Mouse (Mus musculus) hindlimb bud, embryonic 11.5 days (tissue): ENCODE measurements around the gene Irf2bpl.

Experiments used
- DNase-seq: peaks from one replicate; pipeline ENCODE4 v3.0.0-alpha.2; 2012; ENCODE audit warnings: low read depth, low spot score; ENCODE audit errors: extremely low spot score

Irf2bpl gene

DNA sequence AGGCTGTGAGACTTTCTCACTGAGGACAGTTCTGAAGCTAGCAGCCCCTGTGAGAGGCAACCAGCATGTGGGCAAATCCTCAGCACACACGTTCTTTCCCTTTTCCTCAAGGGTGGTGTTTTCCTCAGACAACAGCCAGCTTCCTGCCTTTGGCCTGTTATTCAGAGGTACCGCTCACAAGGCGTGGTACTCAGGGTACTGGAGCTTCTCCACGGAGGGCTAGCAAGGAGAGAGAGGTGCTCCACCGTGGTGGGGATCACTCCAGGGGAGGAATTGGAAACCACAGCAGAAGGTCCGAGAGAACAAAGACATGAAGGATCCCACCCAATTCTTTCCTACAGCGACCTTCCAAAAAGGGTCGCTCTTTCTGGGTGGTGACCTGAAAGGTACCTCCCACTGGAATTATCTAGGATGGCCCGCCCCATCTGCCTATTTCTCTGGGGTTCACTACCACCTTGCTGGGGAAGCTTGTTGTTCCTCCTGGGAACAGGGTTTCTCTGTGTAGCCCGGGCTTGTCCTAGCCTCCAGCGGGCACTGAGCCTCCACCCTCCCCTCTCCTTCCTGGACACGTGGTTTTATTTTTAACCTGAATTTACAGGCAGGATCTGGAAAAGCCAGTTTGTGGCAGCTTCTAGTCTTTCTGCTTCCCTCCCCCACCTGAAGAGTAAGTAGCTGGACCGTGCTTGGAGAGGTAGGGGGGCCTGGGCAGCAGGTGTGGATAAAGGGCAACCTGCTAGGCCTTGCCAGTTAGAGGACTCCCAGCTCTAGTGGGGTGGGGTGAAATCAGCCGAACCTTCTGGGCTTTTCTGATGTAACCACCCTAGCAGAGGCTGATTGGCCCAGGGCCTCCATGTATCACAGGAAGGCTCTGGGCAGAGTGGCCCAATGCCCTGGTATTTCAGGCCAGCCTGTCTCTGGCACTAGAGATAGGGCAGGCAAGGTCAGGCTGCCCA is 17.1 kb downstream of the Irf2bpl start:
- no peak for DNase-seq

DNA sequence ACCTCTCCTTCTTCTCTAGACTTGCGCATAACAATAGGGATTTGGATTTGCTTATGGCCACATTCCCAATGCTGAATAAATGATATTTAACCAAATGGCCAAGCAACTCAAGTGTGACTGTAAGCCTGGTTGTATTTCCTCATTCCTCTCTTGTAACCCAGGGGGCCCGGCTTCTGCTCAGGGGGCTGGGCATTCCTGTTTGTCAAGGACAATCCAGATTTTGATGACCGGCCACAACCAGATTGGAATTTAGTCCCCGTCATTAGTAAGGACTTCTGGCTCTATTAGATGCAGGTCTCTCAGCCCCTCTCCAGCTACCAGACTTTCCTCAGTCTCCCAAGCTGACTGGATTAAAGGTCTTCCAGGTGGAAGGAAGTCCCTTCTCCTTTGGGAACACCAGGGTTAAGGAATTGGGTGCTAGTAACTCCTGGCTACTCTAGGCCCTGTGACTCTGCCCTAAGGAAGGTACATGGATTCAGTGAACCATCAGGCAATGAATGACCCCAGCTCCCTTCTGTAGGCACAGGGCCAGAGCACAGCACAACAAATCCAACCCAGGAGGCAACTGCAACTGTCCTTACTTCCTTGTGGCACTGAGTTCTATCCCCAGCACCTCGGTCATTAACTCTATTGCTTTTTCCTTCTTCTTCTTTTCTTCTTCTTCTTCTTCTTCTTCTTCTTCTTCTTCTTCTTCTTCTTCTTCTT is 20.1 kb downstream of the Irf2bpl start:
- no peak for DNase-seq

DNA sequence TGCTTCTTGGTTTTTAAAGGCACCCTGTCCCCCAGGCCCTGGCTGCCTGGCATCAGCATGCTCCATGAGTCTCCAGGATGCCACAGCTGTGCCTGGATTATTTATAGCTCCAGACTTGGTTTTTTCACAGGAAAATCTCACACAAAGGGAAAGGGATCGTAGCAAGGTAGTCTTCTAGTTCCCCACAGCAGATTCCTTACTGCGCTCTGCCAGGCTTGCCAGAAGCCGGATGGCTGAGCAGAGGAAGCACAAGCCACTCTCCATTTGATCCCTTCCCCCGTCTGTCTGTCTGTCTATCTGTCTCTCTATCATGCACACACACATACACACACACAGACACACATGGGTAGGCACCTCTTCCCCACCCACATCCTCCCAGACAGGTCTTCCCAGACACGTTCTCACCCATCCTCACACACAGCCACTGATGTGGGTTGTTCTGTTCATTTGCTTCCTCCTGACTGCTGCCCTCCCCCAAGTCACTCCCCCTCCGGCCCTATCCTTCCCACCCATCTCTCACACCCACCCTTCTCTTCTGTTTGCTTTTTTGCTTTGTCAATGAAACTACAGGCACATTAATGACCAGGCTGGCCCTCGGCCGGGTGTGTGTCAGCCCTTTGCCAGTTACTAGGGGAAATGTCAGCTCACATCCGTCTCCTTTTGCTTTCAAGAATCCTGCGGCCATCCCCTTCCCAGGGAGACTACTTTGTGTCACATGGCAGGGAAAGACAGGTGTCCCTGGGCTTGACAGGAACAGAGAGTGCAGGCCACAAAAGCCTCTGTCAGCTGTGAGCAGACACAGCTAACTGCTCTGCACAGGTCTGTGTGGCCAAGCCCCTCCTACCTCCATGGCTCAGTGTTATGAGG is 24.4 kb downstream of the Irf2bpl start:
- no peak for DNase-seq

DNA sequence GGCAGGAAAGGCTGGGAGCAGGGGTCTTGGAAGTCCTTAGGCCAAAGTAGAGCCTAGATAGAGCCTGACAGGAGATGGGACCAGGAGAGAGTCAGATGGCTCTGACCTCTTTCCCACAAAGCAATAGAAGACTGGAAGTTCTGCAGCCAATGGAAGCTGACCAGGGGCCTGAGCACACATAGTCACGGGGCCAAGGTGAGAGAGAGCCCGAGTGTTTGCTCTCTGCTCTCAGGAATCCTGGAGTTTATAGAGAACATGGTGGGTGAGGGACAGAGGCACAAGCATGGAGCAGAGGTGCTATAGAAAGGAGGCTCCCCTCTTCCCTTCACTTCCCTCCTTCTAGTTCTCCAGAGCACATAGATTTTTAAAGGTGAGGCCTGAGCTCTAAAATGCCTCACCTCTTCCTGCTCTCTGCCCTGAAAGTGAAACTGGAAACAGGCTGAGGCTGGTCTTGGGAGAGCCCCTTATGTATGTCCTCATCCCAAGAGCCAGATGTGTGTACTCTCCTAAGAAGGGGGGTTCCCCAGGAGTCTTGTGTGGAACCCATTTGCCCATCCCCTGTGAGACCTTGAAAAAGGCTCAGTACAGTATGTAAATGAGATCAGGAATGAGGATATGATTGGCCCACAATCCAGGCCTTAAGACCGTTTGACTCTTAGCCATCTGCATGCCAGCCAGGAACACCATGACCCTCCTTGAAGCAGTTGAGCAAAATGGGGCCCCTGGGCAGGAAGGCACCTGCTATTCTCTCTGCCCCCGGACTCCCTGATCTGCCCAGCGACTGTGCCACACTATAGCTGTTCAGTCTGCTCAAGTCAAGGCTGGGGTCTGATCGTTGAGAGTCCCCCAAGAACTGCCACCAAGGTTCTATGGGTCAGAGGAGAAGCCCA is 25.4 kb downstream of the Irf2bpl start:
- DNase-seq, result no peak

DNA sequence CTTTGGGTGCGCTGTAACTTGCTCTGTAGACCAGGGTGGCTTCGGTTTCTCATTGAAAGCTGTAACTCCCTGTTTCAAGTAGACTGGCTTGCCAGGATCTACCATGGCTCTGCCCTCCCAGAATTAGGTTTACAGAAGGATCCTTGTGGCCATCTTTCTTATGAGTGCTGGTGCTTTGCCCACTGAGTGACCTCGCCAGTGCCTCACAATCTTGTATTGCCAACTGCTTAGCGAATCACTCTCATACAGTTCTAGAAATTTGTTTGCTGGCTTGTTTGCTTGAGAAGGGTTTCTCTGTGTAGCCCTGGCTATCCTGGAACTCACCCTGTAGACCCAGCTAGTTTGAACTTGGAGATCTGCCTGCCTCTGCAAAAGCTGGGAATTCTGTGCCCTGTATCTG is 26.1 kb downstream of the Irf2bpl start:
- no peak for DNase-seq

DNA sequence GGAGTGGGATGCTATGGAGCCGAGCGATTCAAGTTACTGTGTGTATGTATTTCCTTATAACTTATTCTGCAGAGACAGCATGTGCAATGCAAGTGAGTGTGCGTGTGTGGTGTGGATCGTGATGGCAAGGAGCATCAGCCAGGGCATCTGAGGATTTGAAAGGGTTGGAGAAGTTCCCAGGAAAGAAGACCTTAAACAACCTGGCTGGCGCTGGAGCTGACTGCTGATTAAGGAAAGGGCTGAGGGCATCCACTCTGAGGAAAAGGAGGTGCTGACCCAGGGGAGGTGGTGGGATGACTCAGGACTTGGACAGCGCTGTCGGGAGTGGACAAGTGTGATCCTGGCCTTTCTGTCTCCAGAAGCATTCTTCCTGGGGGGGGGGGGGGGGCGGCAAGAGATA is 27.3 kb downstream of the Irf2bpl start:
- no peak for DNase-seq

DNA sequence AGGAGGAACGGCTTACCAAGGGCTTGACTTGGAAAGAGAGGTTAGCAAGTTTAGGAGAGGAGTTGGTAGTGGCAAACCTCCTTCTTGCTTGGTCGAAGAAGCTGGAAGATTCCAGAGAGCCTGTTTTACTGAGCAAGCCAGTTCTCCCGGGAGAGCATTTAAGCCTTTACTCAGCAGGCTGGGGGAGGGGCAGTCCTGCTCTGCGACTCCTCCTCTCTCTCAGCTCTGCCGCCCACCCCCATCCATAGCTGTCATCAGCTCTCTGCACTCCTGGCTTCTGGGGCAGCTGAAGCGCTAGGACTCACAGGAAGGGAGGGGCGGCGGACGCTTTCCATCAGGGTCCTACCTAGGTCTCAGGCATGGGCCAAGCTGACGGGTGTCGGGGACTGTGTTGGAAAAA is 28.9 kb downstream of the Irf2bpl start:
- no peak for DNase-seq

DNA sequence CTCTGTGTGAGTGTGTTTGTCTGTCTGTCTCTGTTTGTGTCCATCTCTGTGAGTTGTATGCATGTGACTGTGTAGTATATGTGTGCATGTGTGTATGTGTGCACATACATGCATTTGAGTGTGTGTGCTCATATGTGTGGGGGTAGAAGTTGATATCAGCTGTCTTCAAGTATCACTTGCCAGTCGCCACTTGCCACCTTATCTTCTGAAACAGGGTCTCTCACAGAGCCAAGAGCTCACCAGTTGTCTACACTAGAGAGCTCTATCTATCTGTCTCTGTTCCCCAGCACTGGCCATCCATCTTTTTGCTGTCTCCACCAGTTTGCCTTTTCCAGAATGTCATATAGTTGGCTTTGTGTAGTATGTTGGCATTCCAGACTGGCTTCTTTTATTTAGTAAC is 31.1 kb downstream of the Irf2bpl start:
- DNase-seq, result no peak

DNA sequence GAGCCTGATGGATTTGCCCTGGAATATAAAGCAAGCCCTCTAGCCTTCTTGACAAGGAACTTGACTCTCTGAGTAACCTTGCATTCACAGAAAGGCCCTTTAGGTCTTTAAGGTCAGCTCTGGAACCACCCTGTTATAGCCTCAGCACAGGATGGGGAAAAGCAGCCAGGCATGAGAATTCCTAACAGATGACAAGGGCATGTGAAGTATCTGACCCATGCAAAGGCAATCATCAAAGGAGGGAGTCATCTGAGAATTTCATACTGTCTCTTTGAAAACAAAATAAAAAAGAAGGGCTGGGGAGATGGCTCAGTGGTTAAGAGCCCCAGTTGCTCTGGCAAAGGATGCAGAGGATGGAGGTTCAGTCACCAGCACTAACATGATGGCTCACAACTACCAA is 33.3 kb downstream of the Irf2bpl start:
- no peak for DNase-seq

DNA sequence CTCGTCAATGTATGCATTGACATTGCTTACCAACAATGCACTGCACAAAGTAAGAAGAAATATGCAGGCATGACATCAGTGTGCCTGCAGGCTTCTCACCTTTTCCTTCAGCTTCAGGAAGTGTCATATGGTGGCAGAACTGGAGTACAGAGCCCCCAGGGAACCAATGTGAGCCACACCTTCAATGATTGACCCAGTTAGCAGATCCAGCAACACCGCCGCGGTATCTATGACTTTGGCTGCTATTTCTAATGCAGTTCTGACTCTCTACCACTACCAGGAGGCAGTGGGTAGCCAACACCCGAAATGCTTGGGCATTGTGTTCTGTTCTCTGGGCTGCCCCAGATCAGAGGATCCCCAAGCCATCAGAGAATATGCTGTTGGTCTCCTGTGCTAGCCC is 33.9 kb downstream of the Irf2bpl start:
- DNase-seq, result no peak

DNA sequence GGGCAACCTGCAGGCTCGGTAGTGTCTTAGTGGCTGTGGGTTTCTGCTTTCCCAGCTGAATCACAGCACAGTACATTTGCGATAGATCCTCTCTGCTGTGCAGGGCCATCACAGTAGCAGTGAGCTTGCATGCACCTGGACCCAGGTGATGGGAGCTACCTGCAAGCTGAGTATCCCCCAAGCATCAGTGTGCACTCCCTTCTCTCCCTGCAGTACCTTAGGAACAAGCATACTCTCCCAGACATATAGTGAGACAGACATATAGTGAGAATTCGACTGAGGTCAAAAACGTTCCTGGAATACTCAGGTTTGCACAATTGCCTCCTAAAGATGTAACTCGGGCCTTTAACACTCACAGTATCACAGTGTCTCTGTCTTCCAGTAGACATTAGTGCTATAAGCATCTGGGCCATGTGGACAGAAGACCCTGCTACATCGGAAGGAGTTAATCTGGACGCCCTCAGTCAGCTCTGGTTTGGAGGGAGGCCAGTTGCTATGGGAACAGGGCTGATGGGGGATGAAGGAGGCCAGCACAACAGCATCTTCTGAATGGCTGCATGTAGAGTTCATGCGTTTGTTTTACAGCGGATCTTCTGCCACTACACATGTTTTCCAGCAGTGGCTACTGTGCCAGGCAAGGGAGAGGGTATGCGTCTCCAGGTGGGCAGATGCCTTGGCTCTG is 34.5 kb downstream of the Irf2bpl start:
- DNase-seq, result no peak

DNA sequence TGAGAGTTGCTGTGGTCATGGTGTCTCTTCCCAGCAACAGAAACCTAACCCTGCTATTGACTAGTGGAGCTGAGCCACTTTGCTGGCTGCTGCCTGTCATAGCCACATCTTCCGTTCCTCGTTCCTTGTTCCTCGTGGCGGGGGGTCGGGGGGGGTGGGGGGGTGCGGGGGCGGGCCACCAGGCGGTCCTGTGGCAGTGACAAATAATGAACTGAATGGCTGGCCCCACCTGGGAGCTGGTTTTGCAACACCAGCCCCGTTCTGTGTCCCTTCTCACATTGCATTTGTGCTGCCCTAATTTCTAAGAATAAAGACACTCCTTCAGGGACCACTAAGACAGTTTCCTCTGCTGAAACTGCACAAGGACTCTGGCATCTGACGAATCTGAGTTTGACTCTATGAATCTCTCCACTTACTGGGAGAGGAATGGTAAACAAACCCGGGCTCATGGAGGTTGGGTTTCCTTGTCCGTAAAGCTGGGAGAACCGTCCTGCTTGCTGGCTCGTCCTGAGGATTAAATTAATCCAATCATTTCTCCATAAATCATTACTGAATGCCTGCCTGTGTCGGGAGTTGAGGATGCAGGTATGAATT is 41.6 kb downstream of the Irf2bpl start:
- no peak for DNase-seq

DNA sequence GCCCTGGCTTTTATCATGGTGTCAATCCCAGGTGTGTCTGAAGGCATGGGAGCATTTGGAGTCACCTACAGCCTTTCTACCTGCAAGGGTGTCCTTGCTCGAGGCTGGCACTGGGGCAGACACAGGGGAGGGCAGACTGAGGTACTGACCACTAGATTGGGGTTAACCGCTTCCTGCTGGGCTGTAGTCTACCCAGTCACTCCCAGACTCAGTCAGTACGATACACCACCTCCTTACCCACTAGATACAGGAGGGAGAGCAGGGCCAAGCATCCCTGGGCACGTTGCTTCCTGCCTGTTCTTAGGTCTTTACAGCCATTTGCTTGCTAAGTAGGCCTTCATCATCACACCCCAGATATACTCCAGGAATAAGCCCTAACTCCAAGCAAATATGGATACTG is 44.1 kb downstream of the Irf2bpl start:
- no peak for DNase-seq

DNA sequence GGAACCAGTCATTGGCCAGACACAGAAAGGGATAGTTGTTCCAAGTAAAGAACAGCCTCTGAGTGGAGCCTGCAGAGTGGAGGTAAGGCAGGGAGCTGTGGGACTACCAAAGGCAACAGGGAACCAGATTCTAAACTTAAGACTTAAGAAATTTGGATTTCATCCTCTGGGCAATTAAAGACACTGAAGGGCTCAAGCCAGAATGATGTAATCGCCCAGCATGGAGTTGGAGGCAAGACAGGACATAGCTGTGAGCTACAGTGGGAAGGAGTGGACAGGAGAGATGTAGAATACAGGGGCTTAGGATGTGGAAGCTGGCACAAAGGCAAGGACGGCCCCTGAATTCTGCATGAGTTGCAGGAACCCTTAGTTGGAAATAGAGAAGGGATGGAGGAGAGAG is 46.4 kb downstream of the Irf2bpl start:
- no peak for DNase-seq

DNA sequence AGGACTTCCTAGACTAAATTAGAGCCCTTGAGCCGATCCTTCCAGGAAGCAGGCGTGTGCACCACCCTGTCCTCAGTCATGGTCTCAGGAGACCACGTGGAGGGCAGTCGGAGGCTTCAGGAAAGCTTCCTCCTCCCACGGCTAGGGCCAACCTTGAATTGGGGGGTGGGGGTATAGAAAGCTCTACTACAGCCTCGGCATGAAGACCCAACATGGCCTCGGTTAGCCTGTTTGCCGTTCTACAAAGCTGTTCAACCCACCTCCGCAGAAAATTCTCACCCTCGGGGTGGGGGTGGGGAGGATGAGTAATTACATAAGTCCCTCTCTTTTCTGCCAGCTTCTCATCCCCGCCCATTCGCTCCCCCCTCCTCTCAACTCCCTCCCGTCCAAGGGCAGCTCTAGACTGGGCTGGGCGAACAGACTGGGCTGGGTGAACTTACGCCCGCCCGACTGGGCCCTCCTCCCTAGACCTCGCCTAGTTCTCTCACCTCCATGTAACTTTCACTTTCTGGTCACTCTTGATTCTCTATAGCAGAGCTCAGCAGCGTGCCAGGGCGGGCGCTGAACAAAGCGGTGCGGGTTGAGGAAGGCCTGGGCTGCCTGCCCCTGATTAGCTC is 48.1 kb downstream of the Irf2bpl start:
- no peak for DNase-seq

DNA sequence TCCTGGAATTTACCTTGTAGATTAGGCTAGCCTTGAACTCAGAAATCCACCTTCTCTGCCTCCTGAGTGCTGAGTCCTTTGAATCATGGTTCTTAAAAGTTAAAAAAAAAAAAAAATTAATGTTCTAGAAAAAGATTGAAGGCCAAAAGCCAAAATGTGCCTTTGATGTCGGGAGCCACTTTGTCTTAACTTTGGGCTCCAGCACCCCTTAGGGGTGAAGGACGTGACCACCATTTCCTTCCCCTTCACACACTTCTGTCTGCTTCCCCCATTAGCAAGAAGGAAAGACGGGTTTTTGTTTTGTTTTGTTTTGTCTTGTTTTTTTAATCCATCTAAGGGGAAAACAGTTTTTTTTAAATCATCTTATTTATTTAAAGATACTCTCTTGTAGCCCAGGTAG is 48.7 kb downstream of the Irf2bpl start:
- DNase-seq, result no peak

DNA sequence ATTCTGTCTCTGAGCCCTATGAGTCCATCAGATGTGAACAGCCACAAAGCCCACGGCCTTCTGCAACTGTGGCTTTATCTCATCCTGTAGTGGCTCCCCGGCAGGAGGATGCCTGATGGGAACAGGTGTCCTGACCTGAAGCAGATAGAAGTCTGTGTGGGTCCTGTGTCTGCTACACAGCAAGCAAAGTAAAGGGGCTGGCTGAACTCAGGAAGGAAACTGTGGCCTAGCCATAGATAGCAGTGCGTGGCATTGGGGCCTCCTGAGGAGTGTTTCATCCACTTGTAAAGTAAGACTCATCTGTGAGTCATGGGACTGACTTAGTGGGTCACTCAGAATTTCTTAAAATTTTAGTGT is 50.2 kb downstream of the Irf2bpl start:
- DNase-seq, result no peak

DNA sequence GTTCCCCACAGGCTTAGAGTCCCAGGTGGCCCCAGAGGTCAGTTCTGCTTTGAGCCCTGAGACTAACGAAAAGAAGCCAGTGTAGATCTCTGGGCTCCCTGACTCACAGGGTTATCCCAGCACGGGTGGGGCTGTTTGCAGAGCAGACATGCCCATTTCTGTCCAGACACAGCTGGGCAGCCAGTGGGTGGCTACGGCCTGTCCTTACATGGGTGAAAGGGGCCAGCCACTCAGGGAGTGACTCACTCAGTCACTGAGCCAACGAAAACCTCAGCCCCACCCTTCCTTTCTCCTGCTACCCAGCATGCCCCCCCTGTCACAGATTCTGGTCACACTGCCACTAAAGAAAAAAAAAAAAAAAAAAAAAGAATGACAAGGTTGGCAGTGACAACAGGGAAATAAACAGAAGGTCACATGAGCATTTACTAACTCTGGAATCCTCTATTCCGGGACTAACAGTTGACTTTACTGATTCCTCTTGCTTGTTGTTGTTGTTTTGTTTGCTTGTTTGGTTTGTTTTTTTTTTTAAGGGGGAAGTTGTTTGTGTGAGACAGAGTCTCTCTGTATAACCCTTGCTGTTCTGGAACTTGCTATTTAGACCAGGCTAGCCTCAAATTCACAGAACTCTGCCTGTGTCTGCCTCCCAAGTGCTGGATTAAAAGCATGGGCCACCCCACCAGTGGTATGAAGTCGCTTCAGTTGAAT is 50.7 kb downstream of the Irf2bpl start:
- no peak for DNase-seq
